Mouse (Mus musculus) Patski (cell line): Measurements from ENCODE around the gene Lhx8. TPM values are rescaled to one million over a fixed set of nuclear protein-coding genes. Genes with fewer than 3 reads are reported as not detected.
A peak's percentile ranks its signal among the peaks of the same experiment; 100 is the strongest.

ENCODE experiments used
- ATAC-seq: fragments of 100-300 bp; one replicate; pipeline ENCODE4 v1.8.0; 2021
- CTCF ChIA-PET: fragments of 350-600 bp; sonication (Branson Sonifier 250); formaldehyde crosslinking; loops from one replicate; lab custom pipeline; 2022; ENCODE audit warnings: inconsistent platforms; lab: Charles Lee
- POLR2A ChIA-PET: fragments of 350-600 bp; sonication (Branson Sonifier 250); formaldehyde crosslinking; loops from one replicate; lab custom pipeline; 2022; ENCODE audit warnings: antibody characterized with exemption, inconsistent platforms; lab: Charles Lee
- DNase-seq: peaks from one replicate; pipeline ENCODE4 v3.0.0-alpha.2; 2011; ENCODE audit warnings: low read depth, low spot score
- H3K27me3 ChIP-seq: fragments of 371-371 bp; one replicate; pipeline ENCODE4 v1.5.1; 2021
- CTCF ChIP-seq: fragments of 100-300 bp; IDR thresholded peaks from one replicate; pipeline ENCODE4 v1.5.1; 2021
- in situ Hi-C: fragments of 300-500 bp; cut with MboI; formaldehyde crosslinking; loops from 3 replicates; pipeline ENCODE4 v1.11.1; 2018; ENCODE audit warnings: low pct_unique_long_range_greater_than_20kb, mixed read lengths
- polyA plus RNA-seq: library from polyadenylated mRNA; unstranded; gene quantifications from one replicate; pipeline ENCODE4 v1.2.3, GENCODE M21; 2021

Lhx8 gene
- polyA plus RNA-seq, 1 experiment from 2014 or later, result not detected

- in situ Hi-C loops, result no loop called here
- no peaks in the 10 kb centered on the region for H3K27me3 ChIP-seq
- DNase-seq (no peak), ATAC-seq (no peak)
- POLR2A ChIA-PET, result no interaction called here
- no peak for TF ChIP-seq CTCF
- CTCF ChIA-PET, result interaction anchor here (2.1 kb wide), 1 partner anchor 22 kb away, joined by 8 read pairs; no protein-coding TSS in a partner anchor
Measured at GRCm38 (mm10) chr3:154292126-154292525, 38.3 kb downstream of the Lhx8 start.

GRCm38 (mm10) chr3:154290351-154290750, 40.1 kb downstream of the Lhx8 start:
- CTCF ChIA-PET, result interaction anchor here (0.6 to 1.9 kb wide), 2 partner anchors 21 to 456 kb away, joined by 3 to 6 read pairs; no protein-coding TSS in a partner anchor
- ATAC-seq, result no peak
- H3K27me3 ChIP-seq, result no peaks in the 10 kb centered on the region
- no peak for TF ChIP-seq CTCF
- POLR2A ChIA-PET, result no interaction called here
- no peak for DNase-seq
- in situ Hi-C loops, result no loop called here

DNA sequence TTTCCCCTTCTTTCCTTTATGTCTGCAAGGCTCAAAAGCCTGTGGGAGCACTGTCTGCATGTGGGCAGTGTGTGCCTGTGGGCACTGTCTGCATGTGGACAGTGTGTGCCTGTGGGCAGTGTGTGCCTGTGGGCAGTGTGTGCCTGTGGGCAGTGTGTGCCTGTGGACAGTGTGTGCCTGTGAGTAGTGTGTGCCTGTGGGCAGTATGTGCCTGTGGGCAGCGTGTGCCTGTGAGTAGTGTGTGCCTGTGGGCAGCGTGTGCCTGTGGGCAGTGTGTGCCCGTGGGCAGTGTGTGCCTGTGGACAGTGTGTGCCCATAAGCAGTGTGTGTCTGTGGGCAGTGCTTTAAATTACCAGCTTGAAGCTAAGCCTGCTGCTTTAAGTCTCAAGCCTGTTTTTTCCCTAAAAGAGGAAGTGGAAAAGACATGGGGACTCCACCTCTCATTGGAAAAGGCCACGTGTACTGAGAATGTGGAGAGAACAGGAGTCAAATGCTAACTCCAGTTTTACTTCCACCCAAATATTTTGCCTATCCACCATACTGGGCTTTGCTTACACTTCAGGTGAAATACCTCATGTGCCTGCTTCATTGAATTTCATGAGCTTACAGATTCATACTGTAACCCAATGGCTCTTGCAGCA, 41.9 kb downstream of the Lhx8 start:
- DNase-seq (no peak), ATAC-seq (peak; percentile 41)
- in situ Hi-C loops, result no loop called here
- TF ChIP-seq CTCF, result no peak
- ChIA-PET CTCF (interaction anchor here (1.0 to 1.9 kb wide), 3 partner anchors 10 to 282 kb away, joined by 3 to 6 read pairs (median 3); no protein-coding TSS in a partner anchor), POLR2A (no interaction called here)
- H3K27me3 ChIP-seq, result peaks cover 4% of the 10 kb centered on the region

DNA sequence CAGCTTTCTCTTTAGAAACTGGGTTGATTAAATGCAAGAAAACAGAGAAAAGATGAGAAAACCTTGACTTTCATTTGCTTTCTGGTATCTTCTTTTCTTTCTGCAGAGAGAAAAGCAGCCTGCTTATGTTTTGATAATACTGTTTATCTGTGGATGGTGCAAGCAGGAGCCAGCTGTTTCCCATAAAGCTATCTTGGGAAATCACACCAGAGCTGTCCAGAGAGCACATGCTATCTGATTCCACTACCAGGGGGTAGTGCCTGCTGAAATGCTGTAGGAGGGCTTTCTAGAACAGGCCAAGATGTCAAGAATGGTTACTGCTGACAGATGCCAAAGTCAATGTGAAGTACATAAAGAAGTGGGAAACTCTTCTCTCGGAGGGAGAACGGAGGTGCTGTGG, 43.2 kb downstream of the Lhx8 start:
- peaks cover 4% of the 10 kb centered on the region for H3K27me3 ChIP-seq
- POLR2A ChIA-PET, result no interaction called here
- ATAC-seq, result no peak
- no peak for DNase-seq
- TF ChIP-seq CTCF, result no peak
- in situ Hi-C loops, result no loop called here
- CTCF ChIA-PET, result no interaction called here

DNA sequence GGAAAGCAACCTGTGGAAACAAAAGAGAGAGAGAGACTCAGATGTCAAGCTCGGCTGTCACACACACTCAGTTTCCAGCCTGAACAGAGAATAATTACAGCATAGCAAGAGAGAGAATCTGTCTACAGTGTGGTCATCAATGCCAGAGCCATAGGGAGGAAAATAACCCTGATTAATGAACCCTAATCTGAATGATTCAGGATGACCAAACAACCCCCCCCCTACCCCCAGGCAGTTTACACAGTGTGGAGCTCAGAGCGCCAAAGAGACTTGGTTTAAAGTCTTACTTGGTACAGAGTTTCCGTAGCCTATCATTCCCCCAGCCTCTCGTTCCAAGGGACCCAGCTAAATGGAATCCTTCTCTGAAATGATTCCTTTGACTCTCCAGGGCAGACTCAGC, 45.1 kb downstream of the Lhx8 start:
- peaks cover 4% of the 10 kb centered on the region for H3K27me3 ChIP-seq
- CTCF ChIA-PET, result interaction anchor here (0.5 kb wide), 1 partner anchor 236 kb away, joined by 3 read pairs; no protein-coding TSS in a partner anchor
- DNase-seq (no peak), ATAC-seq (no peak)
- in situ Hi-C loops, result no loop called here
- POLR2A ChIA-PET, result no interaction called here
- TF ChIP-seq CTCF, result no peak

DNA sequence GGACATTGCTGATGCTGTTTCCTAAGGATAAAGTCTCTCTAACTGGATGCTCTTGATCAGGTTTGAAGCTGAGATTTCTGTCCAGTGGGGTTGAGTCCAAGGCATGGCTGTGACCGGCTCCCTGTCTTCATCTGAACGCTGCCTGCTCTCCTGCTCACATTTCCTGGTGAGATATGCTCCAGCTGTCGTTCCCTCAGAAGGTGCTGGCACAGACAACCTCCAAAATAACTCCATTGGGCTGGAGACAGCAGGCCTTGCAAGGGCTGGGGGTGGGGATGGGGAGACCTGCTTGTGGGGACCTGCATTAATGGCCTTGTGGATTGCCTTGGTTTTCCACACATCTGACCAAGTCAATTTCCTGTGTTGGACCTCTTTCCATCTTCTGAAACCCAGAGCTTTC, 46.2 kb downstream of the Lhx8 start:
- ATAC-seq (no peak), DNase-seq (no peak)
- peaks cover 4% of the 10 kb centered on the region for H3K27me3 ChIP-seq
- ChIA-PET CTCF (interaction anchor here (0.8 kb wide), 1 partner anchor 288 kb away, joined by 3 read pairs; no protein-coding TSS in a partner anchor), POLR2A (no interaction called here)
- in situ Hi-C loops, result no loop called here
- no peak for TF ChIP-seq CTCF

- ATAC-seq (no peak), DNase-seq (no peak)
- no peak for TF ChIP-seq CTCF
- in situ Hi-C loops, result loop anchor here (5.0 kb wide), 1 partner anchor 298 kb away; no protein-coding TSS in a partner anchor
- ChIA-PET POLR2A (no interaction called here), CTCF (no interaction called here)
- peaks cover 20% of the 10 kb centered on the region for H3K27me3 ChIP-seq
Measured at GRCm38 (mm10) chr3:154274681-154275080, 55.8 kb downstream of the Lhx8 start.

- TF ChIP-seq CTCF, result peak; percentile 100
- ChIA-PET POLR2A (no interaction called here), CTCF (interaction anchor here (0.6 to 4.9 kb wide), 14 partner anchors 9 to 323 kb away, joined by 3 to 34 read pairs (median 4); no protein-coding TSS in a partner anchor)
- in situ Hi-C loops, result loop anchor here (5.0 kb wide), 1 partner anchor 302 kb away; no protein-coding TSS in a partner anchor
- peak; percentile 79 for ATAC-seq
- peaks cover 23% of the 10 kb centered on the region for H3K27me3 ChIP-seq
- no peak for DNase-seq
Measured at GRCm38 (mm10) chr3:154269757-154270366, 60.6 kb downstream of the Lhx8 start.

- no peak for DNase-seq
- TF ChIP-seq CTCF, result no peak
- ATAC-seq, result no peak
- ChIA-PET POLR2A (no interaction called here), CTCF (interaction anchor here (0.9 to 4.9 kb wide), 4 partner anchors 15 to 325 kb away, joined by 3 to 34 read pairs (median 5); no protein-coding TSS in a partner anchor)
- peaks cover 23% of the 10 kb centered on the region for H3K27me3 ChIP-seq
- in situ Hi-C loops, result no loop called here
Measured at GRCm38 (mm10) chr3:154268313-154268712, 62.1 kb downstream of the Lhx8 start.

DNA sequence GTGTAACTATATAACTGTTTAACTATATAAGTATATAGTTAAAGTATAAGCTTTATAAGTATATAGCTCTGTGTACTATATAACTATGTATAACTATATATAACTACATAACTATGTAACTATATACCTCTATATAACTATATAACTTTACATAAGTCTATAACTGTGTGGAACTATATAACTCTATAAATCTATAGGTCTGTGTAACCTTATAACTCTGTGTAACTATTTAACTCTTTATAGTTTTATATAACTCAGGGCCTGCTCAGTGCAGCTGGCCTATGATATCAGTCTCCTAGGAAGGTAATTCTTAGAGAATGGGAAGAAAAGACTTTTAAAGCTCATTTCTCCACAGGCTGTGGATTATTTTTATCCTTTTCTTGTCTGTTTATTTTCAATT, 73.1 kb downstream of the Lhx8 start:
- ChIA-PET CTCF (no interaction called here), POLR2A (no interaction called here)
- H3K27me3 ChIP-seq, result no peaks in the 10 kb centered on the region
- TF ChIP-seq CTCF, result no peak
- in situ Hi-C loops, result no loop called here
- ATAC-seq, result no peak
- DNase-seq, result no peak
